Mouse (Mus musculus) effector memory CD4-positive, alpha-beta T cell, adult 5 months (primary cell): ENCODE results near the gene Psmb9. TPM values are rescaled to one million over a fixed set of nuclear protein-coding genes. Genes with fewer than 3 reads are reported as not detected.

Experiments used
- polyA plus RNA-seq: library from polyadenylated mRNA; unstranded; fragments of 100-300 nt; shearing (Covaris generic); gene quantifications from one replicate; pipeline ENCODE4 v1.2.1, GENCODE M21; 2017

The Psmb9 gene
- polyA plus RNA-seq: 260 TPM

DNA sequence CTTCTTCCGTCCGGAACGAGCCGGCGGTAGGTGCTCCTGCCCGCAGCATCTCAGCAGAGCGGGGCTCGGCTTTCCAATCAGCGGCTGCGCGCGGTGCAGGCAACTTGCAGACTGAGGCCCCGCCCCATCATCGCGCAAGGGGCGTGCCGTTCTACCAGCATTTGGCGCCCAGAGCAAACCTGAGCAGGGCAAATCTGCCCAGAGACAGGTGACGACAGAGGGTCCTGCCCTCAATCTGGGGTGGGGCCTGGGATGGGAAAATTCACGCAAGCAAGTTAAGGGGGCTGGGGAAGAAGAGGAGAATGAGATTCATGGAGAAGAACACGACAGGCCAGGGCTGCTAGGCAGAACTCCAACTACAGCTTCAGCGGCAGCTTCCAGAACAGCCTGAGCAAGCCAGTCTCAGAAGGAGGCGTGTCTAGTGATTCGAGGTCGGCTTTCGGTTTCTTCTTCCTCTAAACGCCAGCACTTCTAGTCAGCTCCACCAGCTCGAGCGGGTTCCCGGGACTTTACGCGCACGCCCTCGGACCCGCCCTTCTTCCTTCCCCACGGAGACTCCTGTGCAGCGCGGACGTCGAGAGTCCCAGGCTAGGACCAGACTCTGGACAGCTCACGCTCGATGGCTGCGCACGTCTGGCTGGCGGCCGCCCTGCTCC lies at the start of gene Psmb9, which contains the start of gene Tap1:
Gene Psmb9 (minus strand): TSS at position 504 of the 656 bp plus-strand sequence.
Gene Tap1 (plus strand): TSS at position 293 of the 656 bp plus-strand sequence.

DNA sequence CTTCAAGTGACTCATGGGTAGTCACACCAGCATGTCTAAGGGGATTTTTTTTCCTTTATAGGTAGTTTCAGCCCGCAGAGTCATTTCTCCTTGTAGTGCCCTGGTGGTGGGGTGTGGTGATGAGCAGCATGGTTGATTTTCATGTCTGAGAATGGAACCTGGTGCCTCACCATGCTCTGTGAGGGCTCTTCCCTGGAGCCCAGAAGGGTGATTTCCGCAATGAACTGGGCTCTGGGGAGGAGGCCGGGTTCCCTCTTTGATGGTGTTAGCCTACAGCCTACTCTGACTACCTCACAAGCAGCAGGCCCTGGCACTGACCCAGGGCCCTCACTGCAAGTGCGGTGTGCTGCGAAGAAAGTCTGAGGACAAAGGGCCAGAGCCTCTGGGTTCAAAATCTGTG lies 15.9 kb upstream of the Psmb9 start, which contains the start of gene Tap2:
Gene Tap2 (plus strand): TSS at position 84 of the 400 bp plus-strand sequence.

DNA sequence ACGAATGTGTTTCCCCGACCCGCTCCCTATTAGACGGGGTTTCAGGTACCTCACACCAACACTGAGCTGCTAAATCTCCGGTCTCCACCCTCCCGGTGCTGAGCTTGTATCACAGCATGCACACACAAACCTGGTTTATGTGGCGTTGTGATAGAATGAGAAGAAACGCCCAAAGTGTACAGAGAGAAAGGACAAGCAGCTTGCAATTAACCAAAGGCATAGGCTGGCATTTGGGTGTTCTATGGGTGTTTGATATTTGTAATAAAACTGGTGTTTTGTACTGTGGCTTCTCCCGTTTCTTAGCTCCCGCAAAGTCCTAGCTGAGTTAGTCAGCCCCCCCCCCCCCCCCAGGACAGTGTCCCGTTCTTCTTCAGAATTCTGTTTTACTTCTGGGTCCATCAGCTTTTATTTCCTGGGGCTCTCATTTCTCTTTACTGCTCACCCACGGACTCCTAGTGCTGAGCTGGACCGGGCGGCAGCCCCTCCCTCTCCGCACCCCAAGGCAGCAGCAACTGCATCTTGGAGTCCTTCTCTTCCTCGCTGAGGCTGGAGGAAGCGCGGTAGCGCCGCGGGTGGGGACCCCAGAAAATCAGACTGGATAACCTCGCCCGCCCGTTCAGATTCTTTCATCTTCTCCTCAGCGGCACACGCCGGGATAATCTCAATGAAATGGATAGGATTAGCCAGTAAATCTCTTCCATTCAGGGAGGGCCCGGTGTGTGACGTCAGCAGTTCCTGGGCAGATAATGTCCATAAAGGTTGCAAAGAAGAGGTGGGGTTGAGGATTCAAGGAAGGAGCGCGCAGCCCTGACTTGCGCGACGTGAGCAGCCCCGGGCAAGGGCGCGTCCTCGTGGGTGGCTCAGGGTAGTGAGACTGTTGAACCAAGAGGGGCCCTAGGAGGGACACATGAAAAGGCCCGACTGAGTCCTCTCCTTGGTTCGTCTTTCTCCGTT lies 9.7 kb upstream of the Psmb9 start, which contains the start of gene Psmb8:
Gene Psmb8 (plus strand): TSS at position 781 of the 954 bp plus-strand sequence.

DNA sequence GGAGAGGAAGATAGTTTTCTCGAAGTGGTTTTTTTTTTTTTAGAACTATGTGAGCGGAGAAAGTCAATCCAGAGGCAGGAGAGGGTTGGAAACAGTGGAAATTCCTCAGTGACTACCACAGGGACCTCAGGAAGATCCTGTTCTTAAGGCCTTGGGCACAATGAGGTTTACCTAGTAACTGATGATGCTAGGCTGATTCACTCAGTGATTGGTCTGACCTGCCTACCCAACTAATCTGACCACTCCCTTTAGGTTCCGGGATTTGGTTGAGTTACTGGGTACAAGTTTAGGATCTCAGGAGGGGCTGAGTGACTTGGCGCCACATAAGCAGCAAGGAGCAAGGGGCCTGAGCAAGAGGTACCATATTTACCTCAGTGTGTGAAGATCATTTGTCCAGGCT lies 34.6 kb downstream of the Psmb9 start, which contains the start of gene H2-DMb1:
Gene H2-DMb1 (plus strand): TSS at position 150 of the 400 bp plus-strand sequence.

DNA sequence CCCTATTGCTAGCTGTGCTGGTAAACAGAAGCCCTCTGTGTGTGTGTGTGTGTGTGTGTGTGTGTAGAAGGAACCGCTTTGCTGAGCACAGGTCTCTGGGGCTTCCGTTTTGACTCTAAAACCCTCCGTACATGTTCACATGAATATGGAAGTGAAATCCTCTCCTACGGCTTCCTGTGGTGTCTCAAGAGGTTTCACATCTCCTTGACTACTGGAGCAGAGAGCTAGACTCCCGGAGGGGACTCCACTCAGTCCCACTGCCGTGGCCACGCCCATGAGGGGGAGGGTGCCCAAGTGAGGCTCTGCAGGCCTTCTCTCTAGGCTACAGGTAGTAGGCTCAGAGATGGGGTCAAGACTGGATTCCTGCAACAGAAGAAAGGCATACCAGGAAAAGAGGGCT lies 44.5 kb downstream of the Psmb9 start, which contains the start of gene H2-DMb2:
Gene H2-DMb2 (plus strand): TSS at position 275 of the 400 bp plus-strand sequence.

Other genes starting within 250 kb of the Psmb9 start
- gene Pfdn6, start 247.4 kb downstream of the Psmb9 start, polyA plus RNA-seq: 83.7 TPM
- 38.7 TPM for gene Wdr46, start 247.1 kb downstream of the Psmb9 start, polyA plus RNA-seq
- 7.9 TPM for gene B3galt4, start 236.3 kb downstream of the Psmb9 start, polyA plus RNA-seq
- 48.6 TPM for gene Vps52, start 232.0 kb downstream of the Psmb9 start, polyA plus RNA-seq
- gene Rps18, start 231.8 kb downstream of the Psmb9 start, polyA plus RNA-seq: 2,421 TPM
- 13,966 TPM for gene H2-K1, start 187.4 kb downstream of the Psmb9 start, polyA plus RNA-seq
- gene Ring1, start 163.1 kb downstream of the Psmb9 start, polyA plus RNA-seq: 29.5 TPM
- gene H2-Ke6, start 159.7 kb downstream of the Psmb9 start, polyA plus RNA-seq: 238 TPM
- gene Slc39a7, start 156.1 kb downstream of the Psmb9 start, polyA plus RNA-seq: 112 TPM
- gene Rxrb, start 156.0 kb downstream of the Psmb9 start, polyA plus RNA-seq: 85.3 TPM
- 0.94 TPM for gene Col11a2, start 148.3 kb downstream of the Psmb9 start, polyA plus RNA-seq
- gene H2-Oa, start 95.4 kb downstream of the Psmb9 start, polyA plus RNA-seq: 6.3 TPM
- 18.9 TPM for gene H2-DMa, start 68.2 kb downstream of the Psmb9 start, polyA plus RNA-seq
- gene Brd2, start 65.1 kb downstream of the Psmb9 start, polyA plus RNA-seq: 276 TPM
- 0.97 TPM for gene H2-DMb2, start 44.5 kb downstream of the Psmb9 start, polyA plus RNA-seq
- not detected for gene H2-DMb1, start 34.7 kb downstream of the Psmb9 start, polyA plus RNA-seq
- 199 TPM for gene Tap1, start 211 bp downstream of the Psmb9 start, polyA plus RNA-seq
- gene Psmb8, start 10.0 kb upstream of the Psmb9 start, polyA plus RNA-seq: 610 TPM
- 230 TPM for gene Tap2, start 15.8 kb upstream of the Psmb9 start, polyA plus RNA-seq
- gene H2-Ob, start 51.1 kb upstream of the Psmb9 start, polyA plus RNA-seq: 31.4 TPM
- gene H2-Ab1, start 69.9 kb upstream of the Psmb9 start, polyA plus RNA-seq: 5.6 TPM
- 4.3 TPM for gene H2-Aa, start 100.1 kb upstream of the Psmb9 start, polyA plus RNA-seq
- gene H2-Eb1, start 118.1 kb upstream of the Psmb9 start, polyA plus RNA-seq: 1.7 TPM
- gene H2-Eb2, start 137.9 kb upstream of the Psmb9 start, polyA plus RNA-seq: not detected
- gene Btnl2, start 167.1 kb upstream of the Psmb9 start, polyA plus RNA-seq: not detected
- gene Btnl1, start 189.4 kb upstream of the Psmb9 start, polyA plus RNA-seq: not detected
- 1.6 TPM for gene BC051142, start 211.1 kb upstream of the Psmb9 start, polyA plus RNA-seq